In genomic region chr19:3610886-3611285, GRCm38 (mm10) we compare ENCODE assay signal across 12 mouse cellular contexts. TPM values are rescaled to one million over a fixed set of nuclear protein-coding genes. Genes with fewer than 3 reads are reported as not detected.
DNase-seq lines count a peak whose midpoint lies in the region; ATAC-seq and TF ChIP-seq lines count a peak whose summit lies in the region.
"Had no signal": no experiment of that assay in that cellular context is flagged by ENCODE, and none has a peak within 500 bp of the region (broad histone marks: within the 10 kb centered on the region; RNA-seq: fewer than 3 reads in every experiment).

No protein-coding gene starts in this region.

- DNase-seq in gastrocnemius, adult 18-20 months (ENCODE audit: low spot score), result peak; percentile 18
- no peak for DNase-seq in gastrocnemius, postnatal 25 days
- DNase-seq in ovary, adult 18-20 months (ENCODE audit: low spot score), result peak; percentile 68
- DNase-seq in ovary, postnatal 10 days (ENCODE audit: low spot score), result no peak
- DNase-seq in cerebellum, postnatal 14 days, result peak; percentile 66 to 72
- DNase-seq in liver, embryonic 11.5 days (ENCODE audit: low spot score), result no peak
- DNase-seq: liver; thymus, postnatal 36 days had no signal

- no peaks in the 10 kb centered on the region for H3K9me3 ChIP-seq in intestine, embryonic 16.5 days (ENCODE audit: control insufficient read depth, low read length)
- H3K9me3 ChIP-seq in liver, embryonic 11.5 days (ENCODE audit: control insufficient read depth, low read length), result no peaks in the 10 kb centered on the region

- no peak overlapping the region for H3K9ac ChIP-seq in intestine, embryonic 16.5 days (ENCODE audit: low read depth, low read length)
- no peak overlapping the region for H3K9ac ChIP-seq in liver, embryonic 11.5 days (ENCODE audit: low read depth, low read length)

- 92% methylated on average over 2 of the region's 2 CpGs for WGBS in intestine, embryonic 16.5 days
- WGBS in liver, embryonic 11.5 days, result 87% methylated on average over 2 of the region's 2 CpGs

- no peaks in the 10 kb centered on the region for H3K36me3 ChIP-seq in testis, adult 2 months (ENCODE audit: control insufficient read depth, insufficient read depth, low read length)
- peaks cover 26% of the 10 kb centered on the region for H3K36me3 ChIP-seq in intestine, embryonic 16.5 days (ENCODE audit: control insufficient read depth, insufficient read depth, low read length)
- H3K36me3 ChIP-seq in liver, embryonic 11.5 days (ENCODE audit: control insufficient read depth, insufficient read depth, low read length), result peaks cover 33% of the 10 kb centered on the region

- H3K27me3 ChIP-seq in testis, adult 2 months (ENCODE audit: control insufficient read depth, insufficient read depth, low read length), result no peaks in the 10 kb centered on the region
- H3K27me3 ChIP-seq in intestine, embryonic 16.5 days (replicated peaks; ENCODE audit: control insufficient read depth, insufficient read depth, low read length), result no peaks in the 10 kb centered on the region
- H3K27me3 ChIP-seq in liver, embryonic 11.5 days (replicated peaks; ENCODE audit: control insufficient read depth, insufficient read depth, low read length), result no peaks in the 10 kb centered on the region

- no peaks in the 10 kb centered on the region for H3K4me1 ChIP-seq in testis, adult 2 months (ENCODE audit: control insufficient read depth, insufficient read depth, low read length)
- peaks cover 5% of the 10 kb centered on the region for H3K4me1 ChIP-seq in intestine, embryonic 16.5 days (ENCODE audit: control insufficient read depth, insufficient read depth, low read length)
- H3K4me1 ChIP-seq in liver, embryonic 11.5 days (replicated peaks; ENCODE audit: control insufficient read depth, insufficient read depth, low read length), result no peaks in the 10 kb centered on the region

- no peak overlapping the region for H3K4me3 ChIP-seq in testis, adult 2 months (ENCODE audit: control insufficient read depth, low read depth, low read length)
- H3K4me3 ChIP-seq in intestine, embryonic 16.5 days (ENCODE audit: low read length), result no peak overlapping the region
- no peak overlapping the region for H3K4me3 ChIP-seq in liver, embryonic 11.5 days (ENCODE audit: low read depth, low read length)

- no peak for TF ChIP-seq CTCF in testis, adult 2 months (IDR thresholded peaks at IDR 0.05; ENCODE audit: control insufficient read depth, insufficient read depth, insufficient replicate concordance, low read depth, low read length)

- ATAC-seq in intestine, embryonic 16.5 days, result no peak
- no peak for ATAC-seq in liver, embryonic 11.5 days (replicated peaks; ENCODE audit: low FRiP score)
- ATAC-seq: CD4-positive, CD25-positive, alpha-beta regulatory T cell, adult 4 months; intestine, postnatal 0 days had no signal

- H3K27ac ChIP-seq in testis, adult 2 months (ENCODE audit: control insufficient read depth, insufficient read depth, low read depth, low read length), result 0 out of 2 replicates have a peak overlapping the region, but pooled peaks have one; percentile 26
- no peak overlapping the region for H3K27ac ChIP-seq in intestine, embryonic 16.5 days (ENCODE audit: low read length)
- H3K27ac ChIP-seq in liver, embryonic 11.5 days (ENCODE audit: low read depth, low read length), result no peak overlapping the region

- no peak overlapping the region for H3K4me2 ChIP-seq in intestine, embryonic 16.5 days (ENCODE audit: low read depth, low read length)
- no peak overlapping the region for H3K4me2 ChIP-seq in liver, embryonic 11.5 days

- TF ChIP-seq POLR2A in testis, adult 2 months (IDR thresholded peaks at IDR 0.05; ENCODE audit: control insufficient read depth, low read depth, low read length), result no peak

RNA-seq across cellular contexts. Expression of gene Ppp6r3, which starts 35.3 kb away (rescaled TPM):
- 10 to 100 TPM; 57.0 to 65.4 TPM for total RNA-seq in gastrocnemius, adult 18-20 months (2021)
- total RNA-seq in gastrocnemius, postnatal 25 days (2021), result 10 to 100 TPM; 47.0 to 50.9 TPM
- polyA plus RNA-seq in testis, adult 2 months (2012; rRNA removed), result 28.3 and 28.8 TPM in 2 replicates
- 43.1 and 45.1 TPM in 2 replicates for polyA plus RNA-seq in intestine, embryonic 16.5 days (2015; fragmentation: Nextera tagmentation; extraction: Ambion mirVana)
- polyA plus RNA-seq in liver, embryonic 11.5 days (2014; fragmentation: Nextera tagmentation; extraction: Ambion mirVana), result 53.9 and 58.9 TPM in 2 replicates

Comparison
In these comparisons a context has a peak if more than half of its experiments do, and no peak if none do; other contexts are left out.
1. DNase-seq: peak in gastrocnemius, adult 18-20 months (single experiment), ovary, adult 18-20 months (single experiment) and cerebellum, postnatal 14 days (2 of 2); none in gastrocnemius, postnatal 25 days (single experiment), ovary, postnatal 10 days (single experiment) and liver, embryonic 11.5 days (single experiment).